Mouse (Mus musculus) R1 (cell line): Measurements from ENCODE around the gene Pak6.

Experiments used
- DNase-seq: peaks from one replicate; pipeline ENCODE4 v3.0.0-alpha.2; 2018; ENCODE audit warnings: low read depth, low spot score

Gene Pak6

GRCm38 (mm10) chr2:118697311-118697877 is 34.3 kb downstream of the Pak6 start:
- DNase-seq: no peak

- no peak for DNase-seq
Observed at GRCm38 (mm10) chr2:118697955-118698354, 34.9 kb downstream of the Pak6 start.

- peak; percentile 79 for DNase-seq
Observed at GRCm38 (mm10) chr2:118700179-118701062, 37.3 kb downstream of the Pak6 start.

DNA sequence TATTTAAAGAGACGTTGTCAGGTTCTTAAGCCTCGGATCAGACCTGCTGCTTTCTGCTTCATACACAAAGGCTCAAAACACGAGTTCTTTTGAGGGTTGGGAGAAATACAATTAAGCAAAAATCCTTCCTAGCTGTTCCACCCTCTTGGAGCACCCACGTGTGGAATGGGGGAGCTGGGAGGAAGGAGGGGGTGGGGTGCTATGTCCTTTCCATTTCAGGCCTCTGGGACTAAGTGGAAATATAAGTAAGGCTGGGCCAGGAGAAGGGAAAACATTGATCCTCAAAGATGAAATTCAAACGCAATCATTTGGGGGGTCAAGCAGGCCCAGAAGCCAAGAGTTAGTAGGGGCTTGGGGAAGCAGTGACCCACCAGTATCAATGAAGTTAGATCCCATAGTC is 38.1 kb downstream of the Pak6 start:
- no peak for DNase-seq

- peak; percentile 60 for DNase-seq
Observed at GRCm38 (mm10) chr2:118701971-118702882, 39.1 kb downstream of the Pak6 start.

- peak; percentile 62 for DNase-seq
Observed at GRCm38 (mm10) chr2:118702883-118703761, 40.0 kb downstream of the Pak6 start.

DNA sequence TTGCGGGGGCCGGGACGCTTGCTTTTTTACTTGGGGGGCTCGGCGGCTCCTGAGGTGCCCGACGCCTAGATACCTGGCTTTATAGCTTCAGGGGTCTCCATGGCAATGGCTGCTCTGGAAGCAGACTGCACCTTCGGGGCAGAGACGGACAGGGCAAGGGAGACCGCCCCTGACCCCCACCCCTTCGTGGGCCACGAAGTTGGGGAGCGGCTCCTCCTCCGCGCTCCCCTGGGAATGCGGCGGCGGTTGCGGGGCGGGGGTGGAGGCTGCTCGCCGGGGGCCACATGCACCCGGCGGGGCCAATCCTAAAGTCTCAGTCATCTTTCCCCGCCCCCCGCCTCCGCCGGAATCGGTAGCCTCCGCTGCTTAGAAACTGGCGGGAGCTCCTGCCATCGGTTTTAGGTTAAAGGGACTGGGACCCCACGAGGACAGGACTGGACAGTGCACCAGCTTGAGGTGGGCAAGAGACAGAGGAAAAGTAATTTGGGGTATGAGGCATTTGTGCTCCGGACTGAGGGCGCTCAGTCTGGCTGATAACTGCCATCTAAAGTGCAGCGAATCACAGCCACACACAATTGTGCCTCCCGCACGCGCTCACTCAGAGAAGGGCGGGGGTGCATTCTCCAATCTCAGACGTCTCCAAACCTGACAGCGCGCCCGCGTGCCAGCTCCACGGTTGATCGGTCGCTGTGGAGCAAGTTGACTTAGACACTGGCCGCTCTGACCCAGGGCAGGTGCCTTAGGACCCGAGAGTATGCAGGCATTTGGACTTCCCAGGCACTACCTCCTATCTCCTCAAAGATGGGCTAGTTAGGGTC is 41.0 kb downstream of the Pak6 start, which contains the start of gene Ankrd63:
Ankrd63 (minus strand) TSS at position 51 of the 818 bp plus-strand sequence.
- DNase-seq: peak; percentile 51

GRCm38 (mm10) chr2:118706436-118706835 is 43.3 kb downstream of the Pak6 start:
- DNase-seq: no peak

GRCm38 (mm10) chr2:118708472-118708871 is 45.4 kb downstream of the Pak6 start:
- no peak for DNase-seq

DNA sequence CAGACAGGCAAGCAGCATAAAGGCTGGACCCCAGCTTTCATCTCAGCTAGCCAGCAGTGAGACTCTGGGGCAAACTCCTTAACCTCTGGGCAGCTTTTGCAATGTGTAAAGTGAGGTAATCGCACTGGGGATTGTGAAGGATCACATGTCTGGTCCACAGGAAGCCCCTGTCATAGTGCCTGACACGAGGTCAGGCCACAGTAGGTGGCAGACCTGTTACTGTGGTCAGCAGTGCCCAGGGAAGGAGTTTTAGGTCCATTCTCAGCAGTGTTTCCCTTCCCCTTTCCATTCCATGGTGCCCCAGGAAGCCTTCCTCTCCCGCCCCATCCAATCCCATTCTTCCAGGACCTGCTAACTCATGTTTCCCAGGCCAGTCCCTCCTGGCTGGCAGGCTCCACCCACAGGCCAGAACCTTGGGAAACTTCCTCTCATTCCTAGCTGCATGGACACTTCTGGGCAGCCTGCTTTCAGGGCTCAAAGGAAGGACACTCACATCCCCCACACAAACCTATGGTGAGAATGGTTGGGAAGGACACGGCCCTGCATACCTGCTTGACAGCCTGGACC is 46.6 kb downstream of the Pak6 start:
- no peak for DNase-seq

DNA sequence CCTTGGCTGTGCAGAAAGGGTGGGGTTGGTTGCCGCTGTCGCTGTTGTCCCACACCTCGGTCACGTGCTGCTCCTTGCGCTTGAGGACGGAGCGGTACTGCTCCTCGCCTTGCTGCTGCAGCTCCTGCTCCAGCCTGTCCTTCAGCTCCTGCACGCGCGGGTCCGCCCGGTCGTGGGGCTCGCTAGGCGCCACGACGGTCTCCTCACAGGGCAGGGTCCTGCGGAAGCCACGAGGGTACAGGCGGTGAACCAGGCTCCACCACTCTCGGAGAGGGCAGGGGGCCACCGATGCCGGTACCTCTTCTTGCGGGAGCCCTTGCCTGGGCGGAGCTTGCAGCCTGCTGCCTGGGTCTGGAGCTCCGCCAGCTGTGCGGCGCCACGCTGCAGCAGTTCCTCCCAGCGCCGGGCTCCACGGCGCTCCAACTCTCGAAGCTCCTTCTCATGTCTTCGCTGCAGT is 48.0 kb downstream of the Pak6 start:
- peak; percentile 44 for DNase-seq

GRCm38 (mm10) chr2:118713631-118714030 is 50.5 kb downstream of the Pak6 start:
- no peak for DNase-seq

DNA sequence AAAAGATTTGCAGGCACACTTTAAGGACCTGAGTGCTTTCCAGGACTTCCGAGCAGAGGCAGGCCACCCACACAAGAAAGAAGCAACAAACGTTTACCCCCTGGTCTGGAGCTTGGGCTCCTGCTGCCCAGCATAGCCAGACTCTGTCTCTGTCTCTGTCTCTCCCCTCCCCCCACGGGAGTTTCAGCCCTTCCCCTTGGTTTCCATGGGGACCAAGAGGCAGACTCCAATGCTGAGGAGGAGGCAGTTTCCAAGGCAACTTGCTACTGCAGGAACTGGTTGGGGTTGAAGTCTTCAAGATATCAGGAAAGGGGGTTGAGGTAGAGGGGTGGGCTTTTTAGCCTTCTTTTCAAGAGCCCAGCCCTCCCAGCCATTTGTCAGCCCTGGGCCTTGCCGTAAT is 51.1 kb downstream of the Pak6 start:
- peak; percentile 56 for DNase-seq

DNA sequence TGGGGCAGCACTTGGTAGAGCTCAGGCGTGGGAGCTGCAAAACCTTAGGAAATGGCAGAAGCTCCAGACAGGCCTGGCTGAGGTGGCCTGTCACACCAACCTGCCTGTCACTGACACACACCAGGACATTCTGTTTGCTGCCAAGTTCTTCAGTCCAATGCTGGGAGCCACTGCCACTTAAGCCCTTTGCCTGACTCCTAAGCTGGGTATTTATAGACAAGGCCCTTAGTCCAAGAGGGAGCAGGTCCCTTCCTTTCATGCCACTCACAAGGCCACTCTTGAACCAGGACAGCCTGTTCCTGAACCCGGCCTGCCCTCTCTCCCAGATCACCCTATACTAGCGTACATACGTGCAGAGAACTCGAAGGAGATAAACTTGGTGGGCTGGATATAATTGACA is 53.6 kb downstream of the Pak6 start:
- no peak for DNase-seq

DNA sequence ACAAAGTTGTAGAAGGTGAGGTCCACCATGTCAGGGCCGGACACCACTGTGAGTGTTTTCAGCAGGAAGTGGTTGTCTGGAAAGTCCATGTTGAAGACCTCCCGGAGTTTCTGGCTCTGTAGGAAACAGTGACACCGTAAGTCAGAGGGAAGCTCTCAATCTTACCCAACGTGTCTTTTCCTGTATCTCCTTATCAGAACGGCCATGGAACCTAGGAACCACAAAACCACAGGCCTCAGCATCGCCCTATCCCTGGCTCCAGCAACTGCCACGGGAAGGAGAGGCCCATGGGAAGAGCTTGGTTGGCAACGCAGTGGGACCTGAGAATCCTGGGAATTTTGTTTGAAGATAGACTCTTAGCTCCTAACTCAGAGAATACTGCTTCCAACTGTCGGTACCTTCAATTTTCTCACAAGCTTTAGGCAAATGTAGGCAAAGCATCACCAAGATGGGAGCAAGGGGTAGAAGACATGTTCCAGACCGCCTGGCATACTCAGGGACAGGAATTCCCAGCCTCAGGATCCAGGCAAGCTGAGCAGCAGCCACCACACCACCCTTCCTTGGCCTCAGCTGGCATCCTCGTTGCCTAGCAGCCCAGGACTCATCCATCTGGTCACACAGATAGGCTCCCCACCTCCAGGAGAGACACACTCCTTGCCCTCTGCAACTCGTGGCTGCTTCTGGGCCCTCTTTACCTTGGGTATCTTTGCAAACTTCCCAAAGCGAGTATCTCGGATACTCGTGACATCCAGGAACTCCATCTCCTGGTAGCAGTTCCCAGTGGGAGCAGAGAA is 60.8 kb downstream of the Pak6 start:
- no peak for DNase-seq

DNA sequence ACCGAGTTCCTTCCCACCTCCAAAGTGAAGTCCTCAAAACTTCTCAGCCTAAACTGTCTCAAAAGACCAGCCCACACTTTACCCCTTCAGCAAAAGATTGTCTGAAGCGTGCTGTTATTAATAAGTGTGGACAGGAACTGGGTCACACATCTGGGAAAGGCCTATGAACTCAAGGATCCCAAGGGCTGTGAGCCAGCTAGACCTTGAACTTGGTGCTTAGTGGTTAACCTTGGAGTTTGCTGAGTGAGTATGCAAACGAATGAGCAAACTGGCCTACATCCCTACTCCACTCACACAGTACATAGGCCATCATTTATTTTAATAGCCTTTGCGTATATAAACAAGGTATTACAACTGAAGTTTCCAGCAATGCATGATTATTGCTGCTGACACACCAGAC is 62.4 kb downstream of the Pak6 start:
- DNase-seq: no peak

DNA sequence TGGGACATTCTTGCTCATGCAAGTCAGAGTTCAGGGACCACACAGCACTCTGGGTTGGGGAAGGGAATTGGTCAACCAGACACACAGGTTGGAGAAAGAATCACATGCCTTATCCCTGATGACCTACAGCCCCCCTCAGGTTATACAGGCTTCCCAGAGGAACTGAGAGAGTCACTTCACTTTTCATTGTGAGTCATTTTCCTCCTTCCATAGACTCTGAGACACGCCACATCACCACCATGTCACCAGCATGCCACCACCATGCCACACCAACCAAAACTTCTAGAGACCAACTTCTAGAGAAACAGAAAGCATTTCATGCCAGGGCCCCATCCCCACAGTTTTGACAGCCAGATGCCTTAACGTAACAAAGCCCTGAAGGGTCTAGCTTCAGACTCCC is 63.8 kb downstream of the Pak6 start:
- DNase-seq: no peak

GRCm38 (mm10) chr2:118727911-118728310 is 64.8 kb downstream of the Pak6 start:
- no peak for DNase-seq

GRCm38 (mm10) chr2:118728337-118728736 is 65.2 kb downstream of the Pak6 start, which contains the start of gene Plcb2:
Plcb2 (minus strand) TSS chr2:118728438.
- DNase-seq: no peak
